Mouse (Mus musculus): Measurements from ENCODE around the gene Mtf1.

- TF ChIP-seq CTCF (IDR thresholded peaks at IDR 0.05; ENCODE audit: insufficient read depth, low read length) (no peak), POLR2A (IDR thresholded peaks at IDR 0.05; ENCODE audit: borderline replicate concordance, extremely low read depth, low read depth, low read length) (no peak)
These were observed 56.5 kb downstream of the Mtf1 start for GRCm38 (mm10) chr4:124858370-124858769.
